23 mouse cellular contexts compared by ENCODE assay signal in the genomic region with DNA sequence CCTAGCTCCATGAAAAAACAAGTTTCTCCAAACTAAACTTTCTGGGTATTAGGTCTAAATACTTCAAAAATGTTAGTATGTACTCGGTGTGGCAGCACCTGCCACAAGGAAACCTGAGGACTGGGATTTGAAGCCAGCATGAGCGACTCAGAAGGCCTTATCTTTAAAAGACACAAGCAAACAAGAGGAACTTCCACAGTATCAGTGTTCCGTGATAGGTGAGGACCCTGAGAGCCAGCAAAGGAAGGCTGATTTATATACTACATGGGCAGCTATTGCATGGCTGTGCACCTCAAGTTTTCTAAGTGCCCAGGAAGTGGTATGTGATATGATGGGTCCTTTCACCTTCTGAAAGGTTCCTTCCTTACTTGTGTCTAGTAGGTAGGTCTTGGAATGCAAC. TPM values are rescaled to one million over a fixed set of nuclear protein-coding genes. Genes with fewer than 3 reads are reported as not detected.
DNase-seq lines count a peak whose midpoint lies in the region; ATAC-seq and TF ChIP-seq lines count a peak whose summit lies in the region.
"Had no signal": no experiment of that assay in that cellular context is flagged by ENCODE, and none has a peak within 500 bp of the region (broad histone marks: within the 10 kb centered on the region; RNA-seq: fewer than 3 reads in every experiment).

No protein-coding gene starts in this region.

- H3K36me3 ChIP-seq in G1E (replicated peaks): peaks cover 88% of the 10 kb centered on the region
- H3K36me3 ChIP-seq in liver, embryonic 11.5 days (ENCODE audit: control insufficient read depth, insufficient read depth, low read length): peaks cover 51% of the 10 kb centered on the region

- H3K4me3 ChIP-seq in G1E (ENCODE audit: low read depth, low read length): no peak overlapping the region
- H3K4me3 ChIP-seq in liver, embryonic 11.5 days (ENCODE audit: low read depth, low read length): no peak overlapping the region
- H3K4me3 ChIP-seq: embryonic facial prominence, embryonic 10.5 days; embryonic facial prominence, embryonic 12.5 days; forebrain, embryonic 13.5 days; forebrain, embryonic 15.5 days had no signal

- peaks cover 56% of the 10 kb centered on the region for H3K4me1 ChIP-seq in G1E (ENCODE audit: insufficient read depth, low read depth, low read length)
- H3K4me1 ChIP-seq in liver, embryonic 11.5 days (replicated peaks; ENCODE audit: control insufficient read depth, insufficient read depth, low read length): peaks cover 4% of the 10 kb centered on the region

- H3K9ac ChIP-seq in liver, embryonic 11.5 days (ENCODE audit: low read depth, low read length): no peak overlapping the region
- H3K9ac ChIP-seq: embryonic facial prominence, embryonic 12.5 days; forebrain, embryonic 13.5 days; forebrain, embryonic 15.5 days; forebrain, postnatal 0 days had no signal

- H3K27ac ChIP-seq in liver, embryonic 11.5 days (ENCODE audit: low read depth, low read length): no peak overlapping the region
- H3K27ac ChIP-seq: embryonic facial prominence, embryonic 10.5 days; embryonic facial prominence, embryonic 12.5 days; forebrain, embryonic 13.5 days; forebrain, embryonic 15.5 days had no signal

- peak; percentile 19 for DNase-seq in heart, adult 11 months
- DNase-seq in heart, postnatal 4 days: no peak
- peak; percentile 32 for DNase-seq in G1E (ENCODE audit: low spot score)
- DNase-seq in MEL-GATA-1-ER (ENCODE audit: extremely low read depth, low read depth): peak; percentile 75
- DNase-seq in spleen, postnatal 10 days (ENCODE audit: low spot score in 2 of 2): no peak
- DNase-seq in liver, embryonic 11.5 days (ENCODE audit: low spot score): no peak
- DNase-seq: adrenal gland, adult 8-10 months; adrenal gland, postnatal 14 days; adrenal gland, postnatal 36 days; B cell, adult 2 months; cerebellum, adult 11-12 months; cerebellum, adult 2 months; cerebellum, adult 9-10 months; cerebellum, postnatal 10 days; cerebellum, postnatal 25 days; forebrain, postnatal 0 days had no signal

- 50% methylated on average over 3 of the region's 3 CpGs for WGBS in liver, embryonic 11.5 days

- H3K27me3 ChIP-seq in G1E (ENCODE audit: insufficient read depth, low read length): no peaks in the 10 kb centered on the region
- H3K27me3 ChIP-seq in liver, embryonic 11.5 days (replicated peaks; ENCODE audit: control insufficient read depth, insufficient read depth, low read length): no peaks in the 10 kb centered on the region
- H3K27me3 ChIP-seq: CH12.LX; embryonic facial prominence, embryonic 12.5 days; forebrain, embryonic 13.5 days; forebrain, embryonic 15.5 days had no signal

- H3K9me3 ChIP-seq in G1E (replicated peaks): no peaks in the 10 kb centered on the region
- no peaks in the 10 kb centered on the region for H3K9me3 ChIP-seq in liver, embryonic 11.5 days (ENCODE audit: control insufficient read depth, low read length)
- H3K9me3 ChIP-seq: embryonic facial prominence, embryonic 10.5 days; embryonic facial prominence, embryonic 12.5 days; forebrain, embryonic 13.5 days; forebrain, embryonic 15.5 days had no signal

- ATAC-seq in G1E (ENCODE audit: extremely low read depth, insufficient number of reproducible peaks, low FRiP score, poor library complexity, severe bottlenecking): peak; percentile 66
- peak; percentile 53 for ATAC-seq in megakaryocyte-erythroid progenitor cell, adult 5-6 weeks (replicated peaks; ENCODE audit: low FRiP score, low TSS enrichment, poor library complexity, severe bottlenecking)
- no peak; the same call in 1 of the 2 replicates for ATAC-seq in liver, embryonic 11.5 days (replicated peaks; ENCODE audit: low FRiP score)
- ATAC-seq: CD4-positive, CD25-positive, alpha-beta regulatory T cell, adult 4 months; forebrain, embryonic 13.5 days; forebrain, embryonic 15.5 days; forebrain, postnatal 0 days had no signal

- no peak for TF ChIP-seq CTCF in G1E (IDR thresholded peaks at IDR 0.05; ENCODE audit: low read depth, low read length)

- no peak overlapping the region for H3K4me2 ChIP-seq in liver, embryonic 11.5 days
- H3K4me2 ChIP-seq: embryonic facial prominence, embryonic 12.5 days; forebrain, embryonic 13.5 days; forebrain, embryonic 15.5 days had no signal

RNA-seq across cellular contexts. Expression of a gene that starts 6.4 kb away (rescaled TPM):
- total RNA-seq in heart, postnatal 4 days (2021): 10 to 100 TPM; 85.0 to 85.3 TPM
- 320 and 323 TPM in 2 replicates for total RNA-seq in G1E (2014; fragmentation: Nextera tagmentation)
- total RNA-seq in G1E (2017): 443 and 444 TPM in 2 replicates
- polyA plus RNA-seq in G1E (2012): 69.2 and 70.4 TPM in 2 replicates
- 286 and 335 TPM in 2 replicates for total RNA-seq in megakaryocyte-erythroid progenitor cell, adult 5-6 weeks (2014; fragmentation: Nextera tagmentation)
- 447 and 543 TPM in 2 replicates for total RNA-seq in megakaryocyte-erythroid progenitor cell, adult 5-6 weeks (2017)
- 384 and 445 TPM in 2 replicates for polyA plus RNA-seq in liver, embryonic 11.5 days (2014; fragmentation: Nextera tagmentation; extraction: Ambion mirVana)

RNA-seq across cellular contexts. Expression of a gene that starts 25.0 kb away (rescaled TPM):
- total RNA-seq in heart, postnatal 4 days (2021): under 1 TPM; 0.14 to 0.52 TPM
- total RNA-seq in G1E (2014; fragmentation: Nextera tagmentation): 0.10 and 0.15 TPM in 2 replicates
- 0.22 and 0.23 TPM in 2 replicates for total RNA-seq in G1E (2017)
- not detected in 2 replicates for polyA plus RNA-seq in G1E (2012)
- 0.07 and 0.59 TPM in 2 replicates for total RNA-seq in megakaryocyte-erythroid progenitor cell, adult 5-6 weeks (2014; fragmentation: Nextera tagmentation)
- total RNA-seq in megakaryocyte-erythroid progenitor cell, adult 5-6 weeks (2017): 0.30 TPM in 1 of 2 replicates, not detected in the other
- 0.06 and 0.10 TPM in 2 replicates for polyA plus RNA-seq in liver, embryonic 11.5 days (2014; fragmentation: Nextera tagmentation; extraction: Ambion mirVana)

Comparison
In these comparisons a context has a peak if more than half of its experiments do, and no peak if none do; other contexts are left out.
1. DNase-seq: peak in heart, adult 11 months (single experiment), G1E (single experiment) and MEL-GATA-1-ER (single experiment); none in heart, postnatal 4 days (single experiment), spleen, postnatal 10 days (0 of 2) and liver, embryonic 11.5 days (single experiment).